Mouse (Mus musculus) midbrain, embryonic 10.5 days (tissue): Measurements from ENCODE around the gene Nxnl1. TPM values are rescaled to one million over a fixed set of nuclear protein-coding genes. Genes with fewer than 3 reads are reported as not detected.
A peak's percentile ranks its signal among the peaks of the same experiment; 100 is the strongest.

Experiments used
- DNase-seq: peaks from one replicate; pipeline ENCODE4 v3.0.0-alpha.2; 2017; ENCODE audit warnings: low spot score
- H3K27ac ChIP-seq: fragments of 300-500 bp; sonication (generic); replicated peaks from 2 replicates; pipeline ENCODE4 v1.5.1; 2016; ENCODE audit warnings: mild to moderate bottlenecking
- H3K27me3 ChIP-seq: fragments of 300-500 bp; sonication (generic); 2 replicates; pipeline ENCODE4 v1.6.1; 2016; ENCODE audit warnings: low read depth, mild to moderate bottlenecking; ENCODE audit not compliant: poor library complexity, severe bottlenecking
- H3K36me3 ChIP-seq: fragments of 300-500 bp; sonication (generic); 2 replicates; pipeline ENCODE4 v1.6.1; 2016; ENCODE audit warnings: mild to moderate bottlenecking, moderate library complexity
- H3K4me1 ChIP-seq: fragments of 300-500 bp; sonication (generic); 2 replicates; pipeline ENCODE4 v1.6.1; 2016
- H3K4me3 ChIP-seq: fragments of 300-500 bp; sonication (generic); 2 replicates; pipeline ENCODE4 v1.5.1; 2016; ENCODE audit warnings: mild to moderate bottlenecking, moderate library complexity
- H3K9me3 ChIP-seq: fragments of 300-500 bp; sonication (generic); replicated peaks from 2 replicates; pipeline ENCODE4 v1.6.1; 2016; ENCODE audit warnings: mild to moderate bottlenecking
- WGBS: fragments of 180-500 bp; shearing (Covaris S2); methylation state at CpG from one replicate; pipeline ENCODE4 v1.1.7; 2016; 5-methylcytosine and 5-hydroxymethylcytosine counted together
- polyA plus RNA-seq: library from polyadenylated mRNA; unstranded; fragments of >200 nt; fragmentation: Nextera tagmentation; extraction: Ambion mirVana; gene quantifications from 2 replicates; pipeline ENCODE4 v1.2.1, GENCODE M21; 2016

Gene Nxnl1
- polyA plus RNA-seq, 1 experiment from 2014 or later: not detected

GRCm38 (mm10) chr8:71516786-71517185 is 49.6 kb downstream of the Nxnl1 start:
- H3K4me3 ChIP-seq: no peak overlapping the region
- H3K9me3 ChIP-seq: no peaks in the 10 kb centered on the region
- peak overlapping the region; percentile 38; the same call in 1 of the 2 replicates for H3K27ac ChIP-seq
- WGBS: 32% methylated on average over 6 of the region's 6 CpGs
- peaks cover 26% of the 10 kb centered on the region for H3K4me1 ChIP-seq
- H3K27me3 ChIP-seq: peaks cover 6% of the 10 kb centered on the region; the same call in 1 of the 2 replicates
- H3K36me3 ChIP-seq: no peaks in the 10 kb centered on the region
- no peak for DNase-seq

- Histone ChIP-seq H3K36me3 (no peaks in the 10 kb centered on the region), H3K9me3 (no peaks in the 10 kb centered on the region), H3K27ac (no peak overlapping the region), H3K4me1 (peaks cover 20% of the 10 kb centered on the region), H3K27me3 (peaks cover 24% of the 10 kb centered on the region), H3K4me3 (no peak overlapping the region)
- 71% methylated on average over 5 of the region's 5 CpGs for WGBS
- no peak for DNase-seq
Measured at GRCm38 (mm10) chr8:71515043-71515442, 51.4 kb downstream of the Nxnl1 start.

- Histone ChIP-seq H3K9me3 (no peaks in the 10 kb centered on the region), H3K27ac (no peak overlapping the region), H3K4me3 (no peak overlapping the region), H3K36me3 (no peaks in the 10 kb centered on the region), H3K27me3 (peaks cover 42% of the 10 kb centered on the region), H3K4me1 (peaks cover 23% of the 10 kb centered on the region)
- no peak for DNase-seq
- WGBS: 78% methylated on average over 15 of the region's 15 CpGs
Measured at GRCm38 (mm10) chr8:71513018-71513754, 53.2 kb downstream of the Nxnl1 start.

GRCm38 (mm10) chr8:71511644-71512043 is 54.8 kb downstream of the Nxnl1 start, which contains the start of gene Plvap:
TSS of gene Plvap (minus strand) at chr8:71511752.
- no peak within 1 kb of the TSS for H3K27ac ChIP-seq
- no peak for DNase-seq
- 71% methylated on average over 14 of the region's 14 CpGs for WGBS
- no peaks in the 10 kb centered on the region for H3K9me3 ChIP-seq
- H3K4me3 ChIP-seq: 0 out of 2 replicates have a peak within 1 kb of the TSS, but pooled peaks have one; percentile 14
- peaks cover 23% of the 10 kb centered on the region for H3K4me1 ChIP-seq
- no peaks in the 10 kb centered on the region for H3K36me3 ChIP-seq
- H3K27me3 ChIP-seq: peaks cover 58% of the 10 kb centered on the region

Other genes starting within 250 kb of the Nxnl1 start
- 68.5 and 74.3 TPM in 2 replicates for gene Use1, start 199.8 kb downstream of the Nxnl1 start, polyA plus RNA-seq
- gene Ocel1, start 195.3 kb downstream of the Nxnl1 start, polyA plus RNA-seq: 4.9 and 6.1 TPM in 2 replicates
- gene Nr2f6, start 184.6 kb downstream of the Nxnl1 start, polyA plus RNA-seq: 74.7 and 110 TPM in 2 replicates
- 5.0 and 6.3 TPM in 2 replicates for gene Ushbp1, start 170.8 kb downstream of the Nxnl1 start, polyA plus RNA-seq
- gene Babam1, start 169.7 kb downstream of the Nxnl1 start, polyA plus RNA-seq: 112 TPM in 2 replicates
- gene Ankle1, start 160.6 kb downstream of the Nxnl1 start, polyA plus RNA-seq: 49.6 and 51.6 TPM in 2 replicates
- gene Abhd8, start 102.9 kb downstream of the Nxnl1 start, polyA plus RNA-seq: 75.0 and 78.3 TPM in 2 replicates
- gene Mrpl34, start 101.6 kb downstream of the Nxnl1 start, polyA plus RNA-seq: 230 and 238 TPM in 2 replicates
- gene Dda1, start 97.4 kb downstream of the Nxnl1 start, polyA plus RNA-seq: 131 and 141 TPM in 2 replicates
- 3.0 and 3.4 TPM in 2 replicates for gene Ano8, start 80.6 kb downstream of the Nxnl1 start, polyA plus RNA-seq
- gene Gtpbp3, start 78.5 kb downstream of the Nxnl1 start, polyA plus RNA-seq: 20.0 and 21.8 TPM in 2 replicates
- 39.4 and 45.2 TPM in 2 replicates for gene Plvap, start 54.8 kb downstream of the Nxnl1 start, polyA plus RNA-seq
- gene Ccdc194, start 40.9 kb downstream of the Nxnl1 start, polyA plus RNA-seq: 0.14 and 0.28 TPM in 2 replicates
- gene Bst2, start 29.1 kb downstream of the Nxnl1 start, polyA plus RNA-seq: 8.6 and 9.3 TPM in 2 replicates
- gene Mvb12a, start 23.7 kb downstream of the Nxnl1 start, polyA plus RNA-seq: 62.1 and 62.9 TPM in 2 replicates
- gene Tmem221, start 7.7 kb downstream of the Nxnl1 start, polyA plus RNA-seq: 0.14 TPM in 2 replicates
- gene Slc27a1, start 2.3 kb upstream of the Nxnl1 start, polyA plus RNA-seq: 21.5 and 27.0 TPM in 2 replicates
- gene Pgls, start 25.6 kb upstream of the Nxnl1 start, polyA plus RNA-seq: 248 and 261 TPM in 2 replicates
- gene Fam129c, start 31.0 kb upstream of the Nxnl1 start, polyA plus RNA-seq: 4.5 and 5.4 TPM in 2 replicates
- 51.2 and 52.8 TPM in 2 replicates for gene Colgalt1, start 44.4 kb upstream of the Nxnl1 start, polyA plus RNA-seq
- gene Unc13a, start 105.2 kb upstream of the Nxnl1 start, polyA plus RNA-seq: 4.6 and 8.1 TPM in 2 replicates
- gene Jak3, start 109.7 kb upstream of the Nxnl1 start, polyA plus RNA-seq: 2.8 and 3.7 TPM in 2 replicates
- 0.30 and 0.37 TPM in 2 replicates for gene Insl3, start 122.6 kb upstream of the Nxnl1 start, polyA plus RNA-seq
- gene B3gnt3, start 135.2 kb upstream of the Nxnl1 start, polyA plus RNA-seq: 0.67 and 0.89 TPM in 2 replicates
- gene Fcho1, start 159.1 kb upstream of the Nxnl1 start, polyA plus RNA-seq: 17.7 and 25.4 TPM in 2 replicates